Mouse (Mus musculus) myocyte (in vitro differentiated cells): Measurements from ENCODE around the gene Vash2.

ENCODE experiments used
- CEBPB ChIP-seq: IDR thresholded peaks from 2 replicates; pipeline ENCODE4 v1.6.1; 2011; ENCODE audit warnings: mild to moderate bottlenecking, moderate library complexity; ENCODE audit not compliant: poor library complexity, insufficient read depth, severe bottlenecking
- E2F4 ChIP-seq: IDR thresholded peaks from one replicate; pipeline ENCODE4 v1.6.1; 2011; ENCODE audit warnings: mild to moderate bottlenecking, control low read depth, moderate library complexity; ENCODE audit not compliant: insufficient read depth
- MAX ChIP-seq: IDR thresholded peaks from one replicate; pipeline ENCODE4 v1.6.1; 2011; ENCODE audit warnings: low read depth, mild to moderate bottlenecking, control low read depth
- MYOD1 ChIP-seq, 3 experiments: IDR thresholded peaks; one replicate each; pipeline ENCODE4 v1.6.1; 2011; ENCODE audit warnings: control low read depth in 2 of 3, low read depth in 2 of 3, mild to moderate bottlenecking in 2 of 3, moderate library complexity in 1 of 3; ENCODE audit not compliant: insufficient read length in 2 of 3, control insufficient read depth in 1 of 3
- MYOG ChIP-seq, 3 experiments: IDR thresholded peaks; one replicate each; pipeline ENCODE4 v1.6.1; 2011; ENCODE audit warnings: control low read depth in 2 of 3, low read depth in 2 of 3, mild to moderate bottlenecking in 2 of 3; ENCODE audit not compliant: insufficient read length in 2 of 3, control insufficient read depth in 1 of 3, insufficient read depth in 1 of 3
- POLR2A ChIP-seq: IDR thresholded peaks from one replicate; pipeline ENCODE4 v1.6.1; 2011; ENCODE audit warnings: low read depth, mild to moderate bottlenecking, control low read depth, moderate library complexity; ENCODE audit not compliant: insufficient read length
- POLR2AphosphoS2 ChIP-seq: IDR thresholded peaks from one replicate; pipeline ENCODE4 v1.6.1; 2011; ENCODE audit warnings: low read depth, control low read depth; ENCODE audit not compliant: insufficient read length
- REST ChIP-seq: IDR thresholded peaks from one replicate; pipeline ENCODE4 v1.6.1; 2011; ENCODE audit warnings: mild to moderate bottlenecking, control low read depth, moderate library complexity; ENCODE audit not compliant: insufficient read depth, insufficient read length
- TCF12 ChIP-seq: IDR thresholded peaks from one replicate; pipeline ENCODE4 v1.6.1; 2011; ENCODE audit warnings: mild to moderate bottlenecking, control low read depth; ENCODE audit not compliant: poor library complexity, insufficient read depth, severe bottlenecking
- USF1 ChIP-seq: IDR thresholded peaks from one replicate; pipeline ENCODE4 v1.6.1; 2011; ENCODE audit warnings: low read depth, mild to moderate bottlenecking, control low read depth, moderate library complexity

GRCm38 (mm10) chr1:190939803-190940202 lies 39.3 kb downstream of the Vash2 start:
- TF ChIP-seq POLR2A (no peak), MAX (no peak), MYOG (IDR thresholded peaks at IDR 0.05; ENCODE audit: control insufficient read depth in 1 of 3, insufficient read depth in 1 of 3, insufficient read length in 2 of 3, low read depth in 2 of 3) (no peak), CEBPB (no peak), REST (no peak), MYOD1 (IDR thresholded peaks at IDR 0.05; ENCODE audit: control insufficient read depth in 1 of 3, insufficient read length in 2 of 3, low read depth in 2 of 3) (no peak), POLR2AphosphoS2 (no peak), TCF12 (no peak), USF1 (no peak), E2F4 (no peak)
